Mouse (Mus musculus) liver, embryonic 14.5 days (tissue): Measurements from ENCODE around the gene Lingo2.

ENCODE experiments used
- CTCF ChIP-seq: IDR thresholded peaks from 2 replicates; pipeline ENCODE4 v1.5.1; 2016; ENCODE audit warnings: antibody characterized with exemption, low read depth, control low read depth
- EP300 ChIP-seq: IDR thresholded peaks from 2 replicates; pipeline ENCODE4 v1.6.1; 2016; ENCODE audit warnings: antibody characterized with exemption, low read depth

GRCm38 (mm10) chr4:36950021-36950751 lies 1.4 kb downstream of the Lingo2 start:
- TF ChIP-seq CTCF, result peak; percentile 55
- no peak for TF ChIP-seq EP300
